Mouse (Mus musculus): ENCODE results near the gene Rbm11. TPM values are rescaled to one million over a fixed set of nuclear protein-coding genes. Genes with fewer than 3 reads are reported as not detected.

The Rbm11 gene
- 117 TPM for polyA plus RNA-seq (2014; fragmentation: Illumina TruSeq; extraction: RNeasy Lipid Tissue Mini Kit (QIAGEN cat#74804); ENCODE audit: low read depth, low replicate concordance)

DNA sequence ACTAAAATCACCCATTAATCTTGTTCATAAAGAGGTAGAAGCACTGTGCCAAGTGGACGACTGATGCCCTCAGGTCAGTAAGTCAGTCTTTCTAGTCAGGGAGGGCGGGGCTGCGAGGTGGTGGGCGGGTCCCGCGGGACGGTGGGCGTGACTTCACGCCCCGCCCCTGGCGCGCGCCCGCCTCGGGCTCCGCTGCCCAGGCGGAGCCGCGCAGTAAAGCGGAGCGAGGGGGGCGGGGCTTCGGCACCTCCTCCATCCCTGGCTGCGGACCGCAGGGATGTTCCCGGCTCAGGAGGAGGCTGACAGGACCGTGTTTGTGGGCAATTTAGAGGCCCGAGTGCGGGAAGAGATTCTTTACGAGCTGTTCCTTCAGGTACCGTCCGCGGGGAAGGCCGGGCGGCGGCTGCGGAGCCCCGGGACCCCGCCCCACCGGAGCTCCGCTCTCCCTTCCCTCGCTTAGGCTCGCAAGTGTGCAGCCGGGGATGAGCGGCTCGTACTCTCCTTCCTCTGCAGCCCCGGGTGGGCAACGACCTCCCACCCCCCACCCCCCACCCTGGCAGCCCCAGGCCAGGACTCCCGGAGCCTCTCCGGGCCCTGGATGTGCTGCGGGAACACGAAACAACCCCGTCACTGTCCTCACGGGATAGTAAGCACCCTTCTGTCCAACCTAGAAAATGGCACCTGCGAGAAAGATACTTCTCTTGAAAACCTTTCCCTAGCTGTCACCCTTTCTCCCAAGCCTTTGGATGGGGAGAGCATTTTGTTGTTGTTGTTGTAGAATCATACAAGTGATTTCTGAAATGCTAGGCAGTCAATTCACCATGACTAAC lies at the start of gene Rbm11:
Gene Rbm11 (plus strand): TSS at position 174 of the 830 bp plus-strand sequence.

DNA sequence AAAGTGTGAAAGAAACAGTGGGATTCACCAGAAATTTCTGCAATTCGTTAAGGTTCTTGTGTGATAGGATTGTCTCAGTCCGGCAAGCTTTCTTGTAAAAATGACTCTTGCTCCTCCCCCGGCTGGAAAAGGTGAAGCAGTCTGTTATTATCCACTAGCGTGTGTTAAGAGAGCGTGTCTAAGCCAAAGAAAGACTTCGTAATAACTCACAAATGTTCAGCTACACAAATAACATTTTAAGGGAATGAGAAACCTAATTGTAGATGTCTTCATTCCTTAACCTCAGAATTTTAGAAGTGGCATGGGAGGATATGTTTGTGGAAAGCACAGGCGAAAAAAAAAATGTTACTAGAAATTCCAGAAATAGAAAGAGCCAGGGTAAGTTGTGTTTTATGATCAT lies 6.7 kb upstream of the Rbm11 start, which contains the start of gene Lipi:
Gene Lipi (minus strand): TSS at position 101 of the 400 bp plus-strand sequence.

Other genes with a start within 250 kb of the Rbm11 start
- gene Lipi, start 6.8 kb upstream of the Rbm11 start, polyA plus RNA-seq (2014; fragmentation: Illumina TruSeq; extraction: RNeasy Lipid Tissue Mini Kit (QIAGEN cat#74804); ENCODE audit: low read depth, low replicate concordance): 37.2 TPM
- gene Hspa13, start 174.3 kb downstream of the Rbm11 start, polyA plus RNA-seq (2014; fragmentation: Illumina TruSeq; extraction: RNeasy Lipid Tissue Mini Kit (QIAGEN cat#74804); ENCODE audit: low read depth, low replicate concordance): 34.1 TPM